Mouse (Mus musculus) kidney, embryonic 16.5 days (tissue): ENCODE data around the gene Irak3. TPM values are rescaled to one million over a fixed set of nuclear protein-coding genes. Genes with fewer than 3 reads are reported as not detected.
A peak's percentile ranks its signal among the peaks of the same experiment; 100 is the strongest.

ENCODE experiments used
- ATAC-seq: fragments of 200-750 bp; cut with Nextera tagmentation; 2 replicates; pipeline ENCODE4 v1.8.0; 2017; ENCODE audit warnings: moderate TSS enrichment; ENCODE audit not compliant: low FRiP score, low TSS enrichment
- H3K27ac ChIP-seq: fragments of 300-500 bp; sonication (generic); 2 replicates; pipeline ENCODE4 v1.5.1; 2014; ENCODE audit warnings: low read length
- H3K27me3 ChIP-seq: fragments of 300-500 bp; sonication (generic); 2 replicates; pipeline ENCODE4 v1.6.1; 2014; ENCODE audit warnings: low read length, control low read depth, mixed read lengths; ENCODE audit not compliant: insufficient read depth
- H3K36me3 ChIP-seq: fragments of 300-500 bp; sonication (generic); 2 replicates; pipeline ENCODE4 v1.6.1; 2014; ENCODE audit warnings: low read length, control low read depth, mixed read lengths; ENCODE audit not compliant: insufficient read depth
- H3K4me1 ChIP-seq: fragments of 300-500 bp; sonication (generic); 2 replicates; pipeline ENCODE4 v1.6.1; 2014; ENCODE audit warnings: low read length, control low read depth, mixed read lengths; ENCODE audit not compliant: insufficient read depth
- H3K4me2 ChIP-seq: fragments of 300-500 bp; sonication (generic); replicated peaks from 2 replicates; pipeline ENCODE4 v1.6.1; 2014; ENCODE audit warnings: low read depth, low read length
- H3K4me3 ChIP-seq: fragments of 300-500 bp; sonication (generic); 2 replicates; pipeline ENCODE4 v1.5.1; 2014; ENCODE audit warnings: mild to moderate bottlenecking, low read length
- H3K9ac ChIP-seq: fragments of 300-500 bp; sonication (generic); replicated peaks from 2 replicates; pipeline ENCODE4 v1.6.1; 2014; ENCODE audit warnings: low read length
- H3K9me3 ChIP-seq: fragments of 300-500 bp; sonication (generic); 2 replicates; pipeline ENCODE4 v1.6.1; 2016; ENCODE audit warnings: low read length, control low read depth
- WGBS: fragments of 180-500 bp; shearing (Covaris S2); extraction: QIAGEN DNeasy Blood & Tissue Kit; methylation state at CpG from one replicate; pipeline ENCODE4 v1.1.7; 2014; 5-methylcytosine and 5-hydroxymethylcytosine counted together
- polyA plus RNA-seq: library from polyadenylated mRNA; unstranded; fragments of >200 nt; fragmentation: Nextera tagmentation; extraction: Ambion mirVana; gene quantifications from 2 replicates; pipeline ENCODE4 v1.2.1, GENCODE M21; 2015

The Irak3 gene
- polyA plus RNA-seq, result 0.95 and 1.3 TPM in 2 replicates

- H3K27me3 ChIP-seq, result peaks cover 9% of the 10 kb centered on the region; the same call in 1 of the 2 replicates
- H3K4me2 ChIP-seq, result peak within 1 kb of the TSS; percentile 91
- H3K36me3 ChIP-seq, result no peaks in the 10 kb centered on the region
- H3K4me1 ChIP-seq, result peaks cover 9% of the 10 kb centered on the region; the same call in 1 of the 2 replicates
- peak within 1 kb of the TSS; percentile 70 for H3K9ac ChIP-seq
- no peaks in the 10 kb centered on the region for H3K9me3 ChIP-seq
- peak within 1 kb of the TSS; percentile 64 for H3K4me3 ChIP-seq
- H3K27ac ChIP-seq, result no peak within 1 kb of the TSS
- 2% methylated on average over 13 of the region's 13 CpGs for WGBS
- peak; percentile 72; the same call in 1 of the 2 replicates for ATAC-seq
Measured at GRCm38 (mm10) chr10:120201961-120202402, at the start of gene Irak3. Irak3 (minus strand) TSS chr10:120202130.

DNA sequence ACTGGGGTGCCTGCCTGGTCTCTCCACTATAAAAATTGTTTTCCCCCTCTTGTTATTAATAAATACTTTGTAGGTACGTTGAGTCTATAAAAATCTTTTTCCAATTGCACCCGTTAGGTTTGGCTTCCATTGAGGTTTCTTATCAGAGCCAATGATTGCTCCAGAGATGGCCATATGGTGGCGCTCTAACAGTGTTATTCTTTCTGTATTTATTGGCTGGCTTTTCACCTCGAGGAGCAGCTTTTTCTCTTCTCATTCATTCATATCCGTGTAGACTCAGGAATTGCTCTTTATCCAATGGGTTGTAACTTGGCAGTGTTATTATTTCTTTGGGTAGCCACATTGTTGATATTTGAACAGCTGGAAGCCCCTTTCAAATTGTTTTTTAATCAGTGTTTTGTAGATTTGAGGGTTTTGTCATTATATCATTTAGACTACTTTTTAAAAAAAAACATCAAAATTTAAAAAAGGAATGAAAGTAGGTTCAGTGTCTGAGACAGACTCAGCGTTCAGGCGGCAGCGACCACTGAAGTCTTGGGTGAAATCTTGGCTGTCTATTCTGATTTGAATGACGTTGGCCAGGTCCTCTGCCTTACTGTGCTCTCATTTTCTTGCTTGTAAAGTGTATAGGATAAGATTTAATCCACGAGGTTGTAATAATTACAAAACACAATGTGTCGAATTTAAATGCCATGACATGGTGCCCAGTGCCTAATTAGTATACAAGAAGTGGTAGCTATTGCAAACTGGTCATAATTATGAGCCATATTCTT lies 49.2 kb upstream of the Irak3 start:
- WGBS, result 57% methylated on average over 11 of the region's 11 CpGs
- H3K4me2 ChIP-seq, result no peak overlapping the region
- no peak overlapping the region for H3K27ac ChIP-seq

GRCm38 (mm10) chr10:120246994-120247750 lies 45.2 kb upstream of the Irak3 start:
- Histone ChIP-seq H3K27ac (no peak overlapping the region), H3K9ac (peak overlapping the region; percentile 61), H3K4me1 (peaks cover 6% of the 10 kb centered on the region; the same call in 1 of the 2 replicates), H3K4me2 (peak overlapping the region; percentile 29), H3K9me3 (peaks cover 3% of the 10 kb centered on the region; the same call in 1 of the 2 replicates), H3K36me3 (no peaks in the 10 kb centered on the region), H3K27me3 (no peaks in the 10 kb centered on the region), H3K4me3 (peak overlapping the region; percentile 25)
- ATAC-seq, result peak; percentile 35; the same call in 1 of the 2 replicates
- WGBS, result 13% methylated on average over 9 of the region's 9 CpGs

More for the DNA sequence above, 49.2 kb upstream of the Irak3 start:
- peaks cover 3% of the 10 kb centered on the region; the same call in 1 of the 2 replicates for H3K9me3 ChIP-seq
- no peak overlapping the region for H3K9ac ChIP-seq
- H3K4me1 ChIP-seq, result peaks cover 19% of the 10 kb centered on the region
- no peaks in the 10 kb centered on the region for H3K36me3 ChIP-seq
- no peak overlapping the region for H3K4me3 ChIP-seq
- H3K27me3 ChIP-seq, result no peaks in the 10 kb centered on the region
- ATAC-seq, result no peak

GRCm38 (mm10) chr10:120245681-120246080 lies 43.8 kb upstream of the Irak3 start:
- no peak for ATAC-seq
- Histone ChIP-seq H3K4me2 (no peak overlapping the region), H3K36me3 (no peaks in the 10 kb centered on the region), H3K4me1 (peaks cover 5% of the 10 kb centered on the region; the same call in 1 of the 2 replicates), H3K27ac (no peak overlapping the region), H3K9ac (no peak overlapping the region), H3K4me3 (no peak overlapping the region), H3K27me3 (no peaks in the 10 kb centered on the region), H3K9me3 (peaks cover 3% of the 10 kb centered on the region; the same call in 1 of the 2 replicates)
- WGBS, result 80% methylated on average over 5 of the region's 5 CpGs

DNA sequence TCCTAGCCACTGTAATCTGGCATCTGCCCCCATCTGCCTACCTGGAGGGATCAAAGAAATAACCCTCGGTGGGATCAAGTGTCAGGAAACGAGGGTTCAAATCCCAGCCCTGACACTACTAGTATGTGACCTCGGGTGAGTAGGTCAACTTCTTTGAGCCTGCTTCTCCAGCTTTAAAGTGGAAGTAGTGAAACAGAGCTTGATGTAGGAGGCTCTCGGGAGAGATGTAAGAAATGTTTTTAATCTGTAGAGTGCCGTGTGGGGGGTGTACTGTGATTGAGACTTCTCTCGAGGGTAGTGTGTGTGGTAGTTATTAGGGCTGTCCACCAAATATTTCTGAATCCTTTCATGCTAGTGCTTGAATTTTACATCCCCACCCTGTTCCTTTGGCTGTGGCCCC lies 40.5 kb upstream of the Irak3 start:
- no peak overlapping the region for H3K4me3 ChIP-seq
- H3K27ac ChIP-seq, result no peak overlapping the region
- no peak overlapping the region for H3K4me2 ChIP-seq
- 31% methylated on average over 6 of the region's 6 CpGs for WGBS
- ATAC-seq, result no peak
- no peaks in the 10 kb centered on the region for H3K36me3 ChIP-seq
- H3K27me3 ChIP-seq, result no peaks in the 10 kb centered on the region
- H3K9me3 ChIP-seq, result no peaks in the 10 kb centered on the region
- H3K9ac ChIP-seq, result no peak overlapping the region
- peaks cover 5% of the 10 kb centered on the region; the same call in 1 of the 2 replicates for H3K4me1 ChIP-seq

- Histone ChIP-seq H3K27me3 (no peaks in the 10 kb centered on the region), H3K27ac (no peak overlapping the region), H3K9ac (no peak overlapping the region), H3K9me3 (no peaks in the 10 kb centered on the region), H3K4me3 (no peak overlapping the region), H3K4me1 (no peaks in the 10 kb centered on the region), H3K4me2 (no peak overlapping the region), H3K36me3 (no peaks in the 10 kb centered on the region)
- 74% methylated on average over 6 of the region's 6 CpGs for WGBS
- no peak for ATAC-seq
Measured at GRCm38 (mm10) chr10:120239476-120239875, 37.5 kb upstream of the Irak3 start.

DNA sequence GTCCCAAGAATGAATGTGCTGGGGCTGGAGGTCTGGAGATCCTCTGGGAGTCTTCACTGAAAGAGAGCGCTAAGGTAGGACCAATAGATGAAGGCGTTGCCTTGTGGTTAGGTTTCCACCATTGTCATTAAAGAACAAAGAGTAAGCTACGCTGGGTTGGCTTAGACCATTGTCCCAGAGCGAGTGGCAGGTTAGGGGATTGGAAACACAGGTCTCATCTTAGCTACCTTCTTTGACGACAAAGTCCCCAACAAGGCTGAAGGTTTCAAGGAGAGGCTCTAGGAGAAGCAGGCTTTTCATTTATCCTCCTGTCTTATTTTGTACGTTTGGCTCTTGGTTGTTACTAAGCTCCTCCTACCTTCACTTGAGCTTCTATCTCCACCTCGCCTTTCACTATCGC lies 36.3 kb upstream of the Irak3 start:
- H3K4me1 ChIP-seq, result no peaks in the 10 kb centered on the region
- H3K4me2 ChIP-seq, result no peak overlapping the region
- H3K4me3 ChIP-seq, result no peak overlapping the region
- no peak for ATAC-seq
- H3K27ac ChIP-seq, result no peak overlapping the region
- WGBS, result 91% methylated on average over 8 of the region's 8 CpGs
- H3K9ac ChIP-seq, result no peak overlapping the region
- H3K36me3 ChIP-seq, result no peaks in the 10 kb centered on the region
- H3K9me3 ChIP-seq, result no peaks in the 10 kb centered on the region
- no peaks in the 10 kb centered on the region for H3K27me3 ChIP-seq

DNA sequence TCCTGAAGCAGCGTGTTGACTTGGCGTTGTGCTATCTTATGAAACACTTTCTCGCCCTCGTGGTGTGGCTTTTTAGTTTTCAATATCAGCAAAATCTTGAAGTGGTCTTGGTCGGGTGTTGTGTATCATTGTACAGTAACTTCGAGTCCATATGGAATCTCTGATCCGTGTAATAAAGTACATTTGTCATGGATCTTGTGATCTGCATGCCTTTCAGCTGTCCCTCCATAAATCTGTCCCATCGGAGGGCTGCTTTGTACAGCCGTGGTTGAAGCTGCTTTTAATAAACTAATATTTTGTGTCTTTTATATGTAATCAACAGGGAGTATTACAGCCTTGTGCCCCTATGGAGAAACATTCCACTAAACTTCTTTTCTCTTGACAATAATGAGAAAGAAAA lies 34.9 kb upstream of the Irak3 start:
- Histone ChIP-seq H3K4me2 (no peak overlapping the region), H3K36me3 (no peaks in the 10 kb centered on the region), H3K27ac (no peak overlapping the region), H3K9ac (no peak overlapping the region), H3K4me1 (no peaks in the 10 kb centered on the region), H3K4me3 (no peak overlapping the region), H3K9me3 (no peaks in the 10 kb centered on the region), H3K27me3 (no peaks in the 10 kb centered on the region)
- 62% methylated on average over 9 of the region's 9 CpGs for WGBS
- ATAC-seq, result no peak

GRCm38 (mm10) chr10:120233655-120234367 lies 31.9 kb upstream of the Irak3 start:
- no peaks in the 10 kb centered on the region for H3K27me3 ChIP-seq
- H3K4me1 ChIP-seq, result 0 out of 2 replicates have a peak, but pooled peaks cover under 1% of the 10 kb centered on the region
- no peaks in the 10 kb centered on the region for H3K9me3 ChIP-seq
- H3K4me3 ChIP-seq, result 0 out of 2 replicates have a peak overlapping the region, but pooled peaks have one; percentile 12
- WGBS, result 21% methylated on average over 18 of the region's 18 CpGs
- H3K36me3 ChIP-seq, result peaks cover 20% of the 10 kb centered on the region
- ATAC-seq, result peak; percentile 51; the same call in 1 of the 2 replicates
- no peak overlapping the region for H3K27ac ChIP-seq
- H3K9ac ChIP-seq, result 0 out of 2 replicates have a peak overlapping the region, but pooled peaks have one; percentile 9
- peak overlapping the region; percentile 38 for H3K4me2 ChIP-seq
